Mouse (Mus musculus) spleen, adult 18-20 months (tissue): Measurements from ENCODE around the gene Eml1.
A peak's percentile ranks its signal among the peaks of the same experiment; 100 is the strongest.

Experiments used
- DNase-seq, 2 experiments: peaks; one replicate each; pipeline ENCODE4 v3.0.0; 2022; ENCODE audit warnings: mixed read lengths in 2 of 2

Gene Eml1

GRCm38 (mm10) chr12:108422858-108423631, 52.3 kb downstream of the Eml1 start:
- DNase-seq = peak; percentile 26 to 53

- no peak for DNase-seq
These were observed 60.2 kb downstream of the Eml1 start for GRCm38 (mm10) chr12:108430964-108431363.

- no peak for DNase-seq
These were observed 61.0 kb downstream of the Eml1 start for GRCm38 (mm10) chr12:108431714-108432113.

- no peak for DNase-seq
These were observed 61.8 kb downstream of the Eml1 start for GRCm38 (mm10) chr12:108432578-108432977.

- no peak for DNase-seq
These were observed 62.3 kb downstream of the Eml1 start for GRCm38 (mm10) chr12:108433030-108433429.

GRCm38 (mm10) chr12:108433498-108433897, 62.7 kb downstream of the Eml1 start:
- no peak for DNase-seq

- no peak for DNase-seq
These were observed 64.8 kb downstream of the Eml1 start for GRCm38 (mm10) chr12:108435444-108436015.

GRCm38 (mm10) chr12:108436029-108436923, 65.5 kb downstream of the Eml1 start:
- DNase-seq = no peak

GRCm38 (mm10) chr12:108437446-108437845, 66.7 kb downstream of the Eml1 start:
- DNase-seq = no peak

- no peak for DNase-seq
These were observed 72.5 kb downstream of the Eml1 start for GRCm38 (mm10) chr12:108443271-108443670.

GRCm38 (mm10) chr12:108443708-108444107, 73.0 kb downstream of the Eml1 start:
- no peak for DNase-seq

GRCm38 (mm10) chr12:108444166-108445115, 73.7 kb downstream of the Eml1 start:
- DNase-seq = no peak

- DNase-seq = no peak
These were observed 76.0 kb downstream of the Eml1 start for GRCm38 (mm10) chr12:108446721-108447120.

- DNase-seq = no peak
These were observed 77.6 kb downstream of the Eml1 start for GRCm38 (mm10) chr12:108448396-108448795.

GRCm38 (mm10) chr12:108449935-108450334, 79.2 kb downstream of the Eml1 start:
- DNase-seq = no peak

GRCm38 (mm10) chr12:108450546-108450945, 79.8 kb downstream of the Eml1 start:
- no peak for DNase-seq

- DNase-seq = no peak
These were observed 81.6 kb downstream of the Eml1 start for GRCm38 (mm10) chr12:108452151-108452874.

GRCm38 (mm10) chr12:108453561-108454044, 82.8 kb downstream of the Eml1 start:
- no peak for DNase-seq

GRCm38 (mm10) chr12:108455004-108455403, 84.2 kb downstream of the Eml1 start:
- no peak for DNase-seq

GRCm38 (mm10) chr12:108472898-108473297, 102.1 kb downstream of the Eml1 start:
- DNase-seq = no peak

- no peak for DNase-seq
These were observed 103.7 kb downstream of the Eml1 start for GRCm38 (mm10) chr12:108474440-108474839.
